Mouse (Mus musculus) midbrain, embryonic 16.5 days (tissue): ENCODE measurements around the gene Isoc2b. TPM values are rescaled to one million over a fixed set of nuclear protein-coding genes. Genes with fewer than 3 reads are reported as not detected.
"Not testable (repeated sequence)": the region's sequence is repeated elsewhere in the genome, so short reads cannot be mapped to it uniquely, and the experiment has no call there.

Experiments used
- ATAC-seq: fragments of 200-750 bp; cut with Nextera tagmentation; 2 replicates; pipeline ENCODE4 v1.8.0; 2017; ENCODE audit warnings: moderate TSS enrichment
- H3K27ac ChIP-seq: fragments of 300-500 bp; sonication (generic); 2 replicates; pipeline ENCODE4 v1.5.1; 2014; ENCODE audit warnings: mild to moderate bottlenecking, low read length, mixed read lengths
- H3K27me3 ChIP-seq: fragments of 300-500 bp; sonication (generic); 2 replicates; pipeline ENCODE4 v1.6.1; 2014; ENCODE audit warnings: low read depth, low read length, mixed read lengths; ENCODE audit not compliant: control insufficient read depth, insufficient read depth
- H3K36me3 ChIP-seq: fragments of 300-500 bp; sonication (generic); 2 replicates; pipeline ENCODE4 v1.6.1; 2014; ENCODE audit warnings: mild to moderate bottlenecking, low read length, moderate library complexity, mixed read lengths; ENCODE audit not compliant: control insufficient read depth, insufficient read depth
- H3K4me1 ChIP-seq: fragments of 300-500 bp; sonication (generic); 2 replicates; pipeline ENCODE4 v1.6.1; 2014; ENCODE audit warnings: mild to moderate bottlenecking, low read length, mixed read lengths; ENCODE audit not compliant: control insufficient read depth, insufficient read depth
- H3K4me2 ChIP-seq: fragments of 300-500 bp; sonication (generic); 2 replicates; pipeline ENCODE4 v1.6.1; 2014; ENCODE audit warnings: mild to moderate bottlenecking, low read length, mixed read lengths
- H3K4me3 ChIP-seq: fragments of 300-500 bp; sonication (generic); 2 replicates; pipeline ENCODE4 v1.5.1; 2014; ENCODE audit warnings: low read depth, mild to moderate bottlenecking, low read length, moderate library complexity, mixed read lengths
- H3K9ac ChIP-seq: fragments of 300-500 bp; sonication (generic); 2 replicates; pipeline ENCODE4 v1.6.1; 2014; ENCODE audit warnings: low read depth, low read length, mixed read lengths
- H3K9me3 ChIP-seq: fragments of 300-500 bp; sonication (generic); replicated peaks from 2 replicates; pipeline ENCODE4 v1.6.1; 2014; ENCODE audit warnings: mild to moderate bottlenecking, low read length, mixed read lengths; ENCODE audit not compliant: control insufficient read depth, poor library complexity, severe bottlenecking
- WGBS: fragments of 180-500 bp; shearing (Covaris S2); extraction: QIAGEN DNeasy Blood & Tissue Kit; methylation state at CpG from one replicate; pipeline ENCODE4 v1.1.7; 2014; 5-methylcytosine and 5-hydroxymethylcytosine counted together
- polyA plus RNA-seq: library from polyadenylated mRNA; unstranded; fragments of >200 nt; fragmentation: Nextera tagmentation; extraction: Ambion mirVana; gene quantifications from 2 replicates; pipeline ENCODE4 v1.2.1, GENCODE M21; 2015

Isoc2b gene
- polyA plus RNA-seq, 1 experiment from 2014 or later, result 5.0 TPM

DNA sequence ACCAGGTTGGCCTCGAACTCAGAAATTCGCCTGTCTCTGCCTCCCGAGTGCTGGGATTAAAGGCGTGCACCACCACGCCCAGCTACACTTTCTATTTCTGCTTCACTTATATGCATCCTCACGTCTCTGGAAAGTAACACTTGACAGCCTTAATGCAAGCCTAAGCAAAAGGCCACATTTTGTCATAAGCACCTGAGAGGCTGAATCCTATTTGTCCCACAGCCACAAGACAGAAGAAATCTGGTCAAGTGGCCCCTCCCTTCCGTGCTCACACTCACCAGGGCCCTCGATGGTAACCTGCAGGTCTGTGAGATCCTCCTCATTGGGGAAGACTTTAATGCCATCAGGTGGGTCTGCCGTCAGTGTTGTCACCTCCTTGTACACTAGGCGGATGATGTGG lies 58.9 kb downstream of the Isoc2b start:
- WGBS, result 41% methylated on average over 10 of the region's 10 CpGs
- H3K27ac ChIP-seq, result not testable (repeated sequence)
- H3K9ac ChIP-seq, result peak overlapping the region; percentile 97

DNA sequence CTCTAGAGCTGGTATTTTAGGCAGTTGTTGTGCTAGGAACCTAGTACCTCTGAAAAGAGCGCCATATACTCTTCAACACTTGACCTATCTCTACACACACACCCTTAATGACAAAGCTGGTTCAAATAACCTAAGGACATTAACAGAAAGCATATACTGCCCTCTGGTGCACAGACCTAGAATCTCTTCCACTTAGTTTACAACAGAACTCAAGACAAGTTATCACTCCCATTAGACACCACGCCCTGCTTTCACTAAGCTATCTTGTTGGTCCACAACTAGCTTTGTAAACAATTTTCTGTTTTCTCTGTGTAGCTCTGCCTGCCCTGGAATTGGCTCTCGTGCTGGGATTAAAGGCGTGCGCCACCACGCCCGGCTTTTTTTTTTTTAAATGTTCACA lies 63.3 kb downstream of the Isoc2b start:
- H3K36me3 ChIP-seq, result peaks cover 15% of the 10 kb centered on the region
- H3K9me3 ChIP-seq, result no peaks in the 10 kb centered on the region
- no peak overlapping the region for H3K27ac ChIP-seq
- no peak overlapping the region for H3K9ac ChIP-seq
- H3K27me3 ChIP-seq, result no peaks in the 10 kb centered on the region
- no peak overlapping the region for H3K4me3 ChIP-seq
- H3K4me2 ChIP-seq, result no peak overlapping the region
- H3K4me1 ChIP-seq, result peaks cover 13% of the 10 kb centered on the region
- ATAC-seq, result no peak
- WGBS, result 92% methylated on average over 7 of the region's 7 CpGs

More for the DNA sequence above, 58.9 kb downstream of the Isoc2b start:
- H3K36me3 ChIP-seq, result peaks cover 12% of the 10 kb centered on the region; the same call in 1 of the 2 replicates
- not testable (repeated sequence) for H3K9me3 ChIP-seq, H3K27me3 ChIP-seq, ATAC-seq
- H3K4me2 ChIP-seq, result peak overlapping the region; percentile 83
- H3K4me1 ChIP-seq, result peaks cover 19% of the 10 kb centered on the region
- H3K4me3 ChIP-seq, result peak overlapping the region; percentile 96

DNA sequence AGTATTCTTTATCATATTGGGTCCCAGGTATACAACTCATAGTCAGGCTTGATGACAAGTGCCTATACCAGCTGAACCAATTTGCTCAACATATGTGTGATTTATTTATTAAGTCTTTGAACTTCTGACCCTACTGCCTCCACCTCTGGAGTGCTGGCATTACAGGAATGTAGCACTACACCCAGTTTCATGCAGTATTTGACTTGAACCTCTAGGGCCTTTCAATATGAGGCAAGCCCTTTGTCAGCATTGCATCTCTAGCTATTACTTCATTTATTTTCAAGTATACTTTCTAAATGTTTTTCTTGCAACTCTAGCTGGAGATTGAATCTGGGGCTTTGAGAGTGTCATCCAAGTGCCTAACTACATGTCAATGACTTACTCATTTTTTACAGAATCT lies 67.8 kb downstream of the Isoc2b start:
- H3K4me2 ChIP-seq, result no peak overlapping the region
- no peaks in the 10 kb centered on the region for H3K9me3 ChIP-seq
- H3K27ac ChIP-seq, result no peak overlapping the region
- H3K4me1 ChIP-seq, result no peaks in the 10 kb centered on the region
- H3K36me3 ChIP-seq, result peaks cover 5% of the 10 kb centered on the region
- no peaks in the 10 kb centered on the region for H3K27me3 ChIP-seq
- no peak overlapping the region for H3K9ac ChIP-seq
- no peak overlapping the region for H3K4me3 ChIP-seq
- ATAC-seq, result no peak

DNA sequence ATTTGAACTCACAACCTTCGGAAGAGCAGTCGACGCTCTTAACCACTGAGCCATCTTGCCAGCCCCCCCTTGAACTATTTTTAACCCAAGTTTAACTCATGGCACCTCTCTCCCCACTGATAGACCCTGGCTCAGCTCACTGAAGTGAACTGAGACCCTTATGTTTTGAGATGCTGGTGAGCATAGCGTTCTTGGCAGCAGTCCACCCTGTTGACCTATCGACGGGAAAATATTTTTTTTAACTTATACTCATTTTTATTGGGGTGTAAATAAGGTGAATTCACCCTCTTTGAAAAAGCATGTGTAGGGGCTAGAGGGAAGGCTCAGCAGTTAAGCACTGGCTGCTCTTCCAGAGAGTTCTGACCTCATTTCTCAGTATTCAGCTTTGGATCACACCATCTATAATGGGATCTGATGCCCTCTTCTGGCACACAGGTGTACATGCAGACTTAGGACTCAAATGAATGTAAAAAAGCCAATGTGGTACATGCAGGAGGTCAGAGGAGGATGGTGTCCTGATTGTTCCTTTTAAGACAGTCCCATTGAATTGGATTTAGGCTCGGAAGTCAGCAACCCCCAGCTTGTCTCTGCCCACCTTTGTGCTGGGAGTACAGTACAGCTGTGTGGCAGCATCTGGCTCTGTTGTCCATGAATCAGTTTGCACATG lies 74.2 kb downstream of the Isoc2b start:
- Histone ChIP-seq H3K4me1 (peaks cover 9% of the 10 kb centered on the region), H3K27me3 (no peaks in the 10 kb centered on the region), H3K4me3 (no peak overlapping the region), H3K27ac (no peak overlapping the region), H3K4me2 (no peak overlapping the region), H3K9me3 (no peaks in the 10 kb centered on the region), H3K36me3 (peaks cover 16% of the 10 kb centered on the region), H3K9ac (no peak overlapping the region)
- no peak for ATAC-seq
- WGBS, result 72% methylated on average over 7 of the region's 7 CpGs

Other genes starting within 250 kb of the Isoc2b start
- gene Tmem86b, start 238.8 kb downstream of the Isoc2b start, polyA plus RNA-seq, result 2.1 and 2.4 TPM in 2 replicates
- 5.6 and 6.8 TPM in 2 replicates for gene Ppp6r1, start 211.2 kb downstream of the Isoc2b start, polyA plus RNA-seq
- gene Hspbp1, start 185.2 kb downstream of the Isoc2b start, polyA plus RNA-seq, result 169 and 181 TPM in 2 replicates
- gene Brsk1, start 179.7 kb downstream of the Isoc2b start, polyA plus RNA-seq, result 7.5 and 7.8 TPM in 2 replicates
- 0.25 TPM in 1 of 2 replicates, not detected in the other for gene Tmem150b, start 145.0 kb downstream of the Isoc2b start, polyA plus RNA-seq
- 58.5 and 61.1 TPM in 2 replicates for gene Kmt5c, start 130.1 kb downstream of the Isoc2b start, polyA plus RNA-seq
- 19.3 and 21.3 TPM in 2 replicates for gene Cox6b2, start 117.2 kb downstream of the Isoc2b start, polyA plus RNA-seq
- not detected in 2 replicates for gene Fam71e2, start 99.0 kb downstream of the Isoc2b start, polyA plus RNA-seq
- 1.3 TPM in 2 replicates for gene Il11, start 87.4 kb downstream of the Isoc2b start, polyA plus RNA-seq
- 0.48 and 0.73 TPM in 2 replicates for gene Tmem190, start 87.3 kb downstream of the Isoc2b start, polyA plus RNA-seq
- gene Tmem238, start 80.6 kb downstream of the Isoc2b start, polyA plus RNA-seq, result 6.2 and 6.5 TPM in 2 replicates
- 201 and 213 TPM in 2 replicates for gene Rpl28, start 77.4 kb downstream of the Isoc2b start, polyA plus RNA-seq
- 226 and 253 TPM in 2 replicates for gene Ube2s, start 57.7 kb downstream of the Isoc2b start, polyA plus RNA-seq
- gene Shisa7, start 25.6 kb downstream of the Isoc2b start, polyA plus RNA-seq, result 14.0 and 14.6 TPM in 2 replicates
- 0.46 and 0.57 TPM in 2 replicates for gene Isoc2a, start 6.9 kb upstream of the Isoc2b start, polyA plus RNA-seq
- gene Gm36210, start 36.3 kb upstream of the Isoc2b start, polyA plus RNA-seq, result 0.32 and 0.38 TPM in 2 replicates
- gene Zfp628, start 45.0 kb upstream of the Isoc2b start, polyA plus RNA-seq, result 3.1 and 3.6 TPM in 2 replicates
- gene Nat14, start 51.8 kb upstream of the Isoc2b start, polyA plus RNA-seq, result 48.2 and 49.4 TPM in 2 replicates
- gene Ssc5d, start 55.5 kb upstream of the Isoc2b start, polyA plus RNA-seq, result 0.72 and 0.85 TPM in 2 replicates
- gene Sbk2, start 94.1 kb upstream of the Isoc2b start, polyA plus RNA-seq, result 0.18 TPM in 1 of 2 replicates, not detected in the other
- gene Sbk3, start 100.9 kb upstream of the Isoc2b start, polyA plus RNA-seq, result 0.60 and 0.93 TPM in 2 replicates
- gene Zfp579, start 125.9 kb upstream of the Isoc2b start, polyA plus RNA-seq, result 56.3 and 69.2 TPM in 2 replicates
- gene Zfp524, start 144.2 kb upstream of the Isoc2b start, polyA plus RNA-seq, result 6.7 and 7.9 TPM in 2 replicates
- gene Fiz1, start 144.4 kb upstream of the Isoc2b start, polyA plus RNA-seq, result 30.7 and 35.5 TPM in 2 replicates
- gene Gm44973, start 145.2 kb upstream of the Isoc2b start, polyA plus RNA-seq, result 0.41 and 1.0 TPM in 2 replicates
- gene Zfp865, start 150.1 kb upstream of the Isoc2b start, polyA plus RNA-seq, result 6.6 and 7.2 TPM in 2 replicates
- 70.0 and 73.1 TPM in 2 replicates for gene Ccdc106, start 150.3 kb upstream of the Isoc2b start, polyA plus RNA-seq
- gene 4632433K11Rik, start 163.9 kb upstream of the Isoc2b start, polyA plus RNA-seq, result not detected in 2 replicates
- gene Zfp784, start 168.2 kb upstream of the Isoc2b start, polyA plus RNA-seq, result 10.5 and 10.8 TPM in 2 replicates
- gene Zfp580, start 181.3 kb upstream of the Isoc2b start, polyA plus RNA-seq, result 101 and 117 TPM in 2 replicates
- 96.7 and 103 TPM in 2 replicates for gene U2af2, start 191.9 kb upstream of the Isoc2b start, polyA plus RNA-seq
- gene Epn1, start 210.0 kb upstream of the Isoc2b start, polyA plus RNA-seq, result 107 and 120 TPM in 2 replicates
- gene Rfpl4, start 246.7 kb upstream of the Isoc2b start, polyA plus RNA-seq, result not detected in 2 replicates